Mouse (Mus musculus): ENCODE results near the gene Olfml2b. TPM values are rescaled to one million over a fixed set of nuclear protein-coding genes. Genes with fewer than 3 reads are reported as not detected.

Olfml2b gene
- polyA plus RNA-seq, 1 experiment: 1.3 TPM

- H3K4me3 ChIP-seq (ENCODE audit: low read depth, low read length): no peak overlapping the region
- no peak overlapping the region for H3K27ac ChIP-seq (ENCODE audit: insufficient read depth, low read length)
- TF ChIP-seq EP300 (IDR thresholded peaks at IDR 0.05; ENCODE audit: insufficient read depth, low read depth, low read length) (no peak), CTCF (IDR thresholded peaks at IDR 0.05; ENCODE audit: low read depth, low read length) (no peak), POLR2A (IDR thresholded peaks at IDR 0.05; ENCODE audit: insufficient read depth, low read length) (no peak)
- H3K27me3 ChIP-seq (ENCODE audit: control insufficient read depth, insufficient read depth, low read length, poor library complexity, severe bottlenecking): no peaks in the 10 kb centered on the region
- no peaks in the 10 kb centered on the region for H3K36me3 ChIP-seq (ENCODE audit: control insufficient read depth, insufficient read depth, low read length, poor library complexity, severe bottlenecking)
- no peak overlapping the region for H3K9ac ChIP-seq (ENCODE audit: low read depth, poor library complexity, severe bottlenecking)
- H3K9me3 ChIP-seq (replicated peaks; ENCODE audit: control insufficient read depth, insufficient read depth, low read length, poor library complexity, severe bottlenecking): no peaks in the 10 kb centered on the region
- H3K4me1 ChIP-seq (ENCODE audit: control insufficient read depth, insufficient read depth, low read length): no peaks in the 10 kb centered on the region
Observed at GRCm38 (mm10) chr1:170706046-170706445, 61.7 kb downstream of the Olfml2b start.

DNA sequence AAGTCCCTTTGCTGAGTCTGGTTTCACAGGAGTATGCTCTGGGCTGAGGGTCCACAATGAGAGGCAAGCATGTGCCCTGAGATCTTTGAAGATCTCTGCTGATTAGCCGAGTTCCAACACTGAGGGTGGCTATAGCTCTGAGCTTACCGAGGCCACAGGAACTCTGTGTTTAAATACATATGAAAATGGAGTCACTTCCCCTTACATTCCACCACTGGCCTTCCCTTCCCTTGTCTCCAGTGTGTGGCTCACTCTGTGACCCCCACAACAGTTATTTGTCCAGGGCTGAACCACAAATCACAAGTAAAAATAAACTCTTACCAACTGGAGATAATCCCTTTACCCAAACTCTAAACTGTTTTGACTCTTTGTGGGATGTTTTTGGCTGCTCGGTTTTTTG, 64.7 kb downstream of the Olfml2b start:
- H3K27ac ChIP-seq (ENCODE audit: insufficient read depth, low read length): no peak overlapping the region
- no peaks in the 10 kb centered on the region for H3K27me3 ChIP-seq (ENCODE audit: control insufficient read depth, insufficient read depth, low read length, poor library complexity, severe bottlenecking)
- no peaks in the 10 kb centered on the region for H3K9me3 ChIP-seq (replicated peaks; ENCODE audit: control insufficient read depth, insufficient read depth, low read length, poor library complexity, severe bottlenecking)
- H3K4me1 ChIP-seq (ENCODE audit: control insufficient read depth, insufficient read depth, low read length): no peaks in the 10 kb centered on the region
- no peak overlapping the region for H3K9ac ChIP-seq (ENCODE audit: low read depth, poor library complexity, severe bottlenecking)
- H3K36me3 ChIP-seq (ENCODE audit: control insufficient read depth, insufficient read depth, low read length, poor library complexity, severe bottlenecking): no peaks in the 10 kb centered on the region
- H3K4me3 ChIP-seq (ENCODE audit: low read depth, low read length): no peak overlapping the region
- TF ChIP-seq EP300 (IDR thresholded peaks at IDR 0.05; ENCODE audit: insufficient read depth, low read depth, low read length): no peak

- H3K9ac ChIP-seq (ENCODE audit: low read depth, poor library complexity, severe bottlenecking): no peak overlapping the region
- H3K9me3 ChIP-seq (replicated peaks; ENCODE audit: control insufficient read depth, insufficient read depth, low read length, poor library complexity, severe bottlenecking): no peaks in the 10 kb centered on the region
- TF ChIP-seq CTCF (IDR thresholded peaks at IDR 0.05; ENCODE audit: low read depth, low read length): no peak
- no peak for TF ChIP-seq POLR2A (IDR thresholded peaks at IDR 0.05; ENCODE audit: insufficient read depth, low read length)
- TF ChIP-seq EP300 (IDR thresholded peaks at IDR 0.05; ENCODE audit: insufficient read depth, low read depth, low read length): no peak
- no peaks in the 10 kb centered on the region for H3K36me3 ChIP-seq (ENCODE audit: control insufficient read depth, insufficient read depth, low read length, poor library complexity, severe bottlenecking)
- H3K27ac ChIP-seq (ENCODE audit: insufficient read depth, low read length): no peak overlapping the region
- no peaks in the 10 kb centered on the region for H3K27me3 ChIP-seq (ENCODE audit: control insufficient read depth, insufficient read depth, low read length, poor library complexity, severe bottlenecking)
- H3K4me1 ChIP-seq (ENCODE audit: control insufficient read depth, insufficient read depth, low read length): no peaks in the 10 kb centered on the region
- H3K4me3 ChIP-seq (ENCODE audit: low read depth, low read length): no peak overlapping the region
Observed at GRCm38 (mm10) chr1:170709481-170709880, 65.1 kb downstream of the Olfml2b start.

DNA sequence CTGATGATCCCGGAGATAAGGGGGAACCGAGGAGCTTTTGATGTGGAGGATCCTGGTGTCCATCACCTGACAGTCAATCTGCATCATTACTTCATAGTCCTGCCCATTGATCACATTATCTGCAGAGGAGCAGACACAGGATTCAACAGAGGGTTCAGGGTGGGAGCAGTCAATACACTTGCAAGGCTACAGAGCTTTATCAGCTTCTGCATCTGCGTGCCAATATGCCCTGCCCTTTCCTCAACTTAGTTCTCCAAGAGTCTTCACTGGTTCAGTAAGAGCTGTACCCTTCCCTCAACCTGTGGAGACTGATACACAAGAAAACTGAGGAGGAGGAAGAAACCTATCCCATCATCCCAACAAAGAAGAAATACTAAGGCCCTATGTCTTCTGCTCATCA, 65.6 kb downstream of the Olfml2b start:
- H3K36me3 ChIP-seq (ENCODE audit: control insufficient read depth, insufficient read depth, low read length, poor library complexity, severe bottlenecking): no peaks in the 10 kb centered on the region
- no peaks in the 10 kb centered on the region for H3K9me3 ChIP-seq (replicated peaks; ENCODE audit: control insufficient read depth, insufficient read depth, low read length, poor library complexity, severe bottlenecking)
- no peak for TF ChIP-seq POLR2A (IDR thresholded peaks at IDR 0.05; ENCODE audit: insufficient read depth, low read length)
- no peak for TF ChIP-seq CTCF (IDR thresholded peaks at IDR 0.05; ENCODE audit: low read depth, low read length)
- TF ChIP-seq EP300 (IDR thresholded peaks at IDR 0.05; ENCODE audit: insufficient read depth, low read depth, low read length): no peak
- no peak overlapping the region for H3K4me3 ChIP-seq (ENCODE audit: low read depth, low read length)
- H3K27me3 ChIP-seq (ENCODE audit: control insufficient read depth, insufficient read depth, low read length, poor library complexity, severe bottlenecking): no peaks in the 10 kb centered on the region
- no peak overlapping the region for H3K9ac ChIP-seq (ENCODE audit: low read depth, poor library complexity, severe bottlenecking)
- no peak overlapping the region for H3K27ac ChIP-seq (ENCODE audit: insufficient read depth, low read length)
- no peaks in the 10 kb centered on the region for H3K4me1 ChIP-seq (ENCODE audit: control insufficient read depth, insufficient read depth, low read length)

- no peaks in the 10 kb centered on the region for H3K27me3 ChIP-seq (ENCODE audit: control insufficient read depth, insufficient read depth, low read length, poor library complexity, severe bottlenecking)
- H3K36me3 ChIP-seq (ENCODE audit: control insufficient read depth, insufficient read depth, low read length, poor library complexity, severe bottlenecking): no peaks in the 10 kb centered on the region
- H3K4me1 ChIP-seq (ENCODE audit: control insufficient read depth, insufficient read depth, low read length): no peaks in the 10 kb centered on the region
- TF ChIP-seq EP300 (IDR thresholded peaks at IDR 0.05; ENCODE audit: insufficient read depth, low read depth, low read length) (no peak), POLR2A (IDR thresholded peaks at IDR 0.05; ENCODE audit: insufficient read depth, low read length) (no peak), CTCF (IDR thresholded peaks at IDR 0.05; ENCODE audit: low read depth, low read length) (no peak)
- no peaks in the 10 kb centered on the region for H3K9me3 ChIP-seq (replicated peaks; ENCODE audit: control insufficient read depth, insufficient read depth, low read length, poor library complexity, severe bottlenecking)
- no peak overlapping the region for H3K27ac ChIP-seq (ENCODE audit: insufficient read depth, low read length)
- H3K4me3 ChIP-seq (ENCODE audit: low read depth, low read length): no peak overlapping the region
- no peak overlapping the region for H3K9ac ChIP-seq (ENCODE audit: low read depth, poor library complexity, severe bottlenecking)
Observed at GRCm38 (mm10) chr1:170711731-170712130, 67.4 kb downstream of the Olfml2b start.

GRCm38 (mm10) chr1:170717241-170717828, 73.0 kb downstream of the Olfml2b start:
- H3K9me3 ChIP-seq (replicated peaks; ENCODE audit: control insufficient read depth, insufficient read depth, low read length, poor library complexity, severe bottlenecking): no peaks in the 10 kb centered on the region
- no peaks in the 10 kb centered on the region for H3K27me3 ChIP-seq (ENCODE audit: control insufficient read depth, insufficient read depth, low read length, poor library complexity, severe bottlenecking)
- no peak overlapping the region for H3K4me3 ChIP-seq (ENCODE audit: low read depth, low read length)
- H3K9ac ChIP-seq (ENCODE audit: low read depth, poor library complexity, severe bottlenecking): no peak overlapping the region
- no peak overlapping the region for H3K27ac ChIP-seq (ENCODE audit: insufficient read depth, low read length)
- H3K36me3 ChIP-seq (ENCODE audit: control insufficient read depth, insufficient read depth, low read length, poor library complexity, severe bottlenecking): no peaks in the 10 kb centered on the region
- TF ChIP-seq POLR2A (IDR thresholded peaks at IDR 0.05; ENCODE audit: insufficient read depth, low read length): no peak
- TF ChIP-seq CTCF (IDR thresholded peaks at IDR 0.05; ENCODE audit: low read depth, low read length): no peak
- TF ChIP-seq EP300 (IDR thresholded peaks at IDR 0.05; ENCODE audit: insufficient read depth, low read depth, low read length): no peak
- H3K4me1 ChIP-seq (ENCODE audit: control insufficient read depth, insufficient read depth, low read length): no peaks in the 10 kb centered on the region
